Mouse (Mus musculus) c-Kit-negative CD71-positive TER-119-positive erythroid progenitor cells, embryonic 14.5 days (primary cell): ENCODE data around the gene Man2b1.

Experiments used
- DNase-seq: peaks from one replicate; pipeline ENCODE4 v3.0.0-alpha.2; 2013; ENCODE audit warnings: low read depth, low spot score

The Man2b1 gene

GRCm38 (mm10) chr8:85083108-85083813, at the start of gene Man2b1:
Gene Man2b1 (plus strand): TSS chr8:85083270.
- peak; percentile 65 for DNase-seq

DNA sequence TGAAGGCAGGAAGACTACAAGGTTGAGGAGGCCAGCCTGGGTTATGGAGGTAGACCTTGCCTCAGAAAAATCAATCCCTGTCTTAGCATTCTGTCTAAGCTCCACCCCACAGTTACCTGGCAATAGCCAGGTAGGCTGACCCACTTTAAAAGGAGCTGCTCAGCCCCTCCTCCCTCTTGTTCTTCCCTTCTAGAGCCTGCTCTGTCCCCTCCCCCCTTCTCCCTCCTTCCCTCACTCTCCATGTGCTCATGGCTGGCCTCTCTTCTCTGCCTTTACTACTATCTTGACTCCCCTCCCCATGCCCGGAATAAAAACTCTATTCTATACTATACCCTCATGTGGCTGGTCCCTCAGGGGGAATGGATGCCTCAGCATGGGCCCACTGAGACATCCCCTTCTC, 49.2 kb upstream of the Man2b1 start:
- DNase-seq: no peak

DNA sequence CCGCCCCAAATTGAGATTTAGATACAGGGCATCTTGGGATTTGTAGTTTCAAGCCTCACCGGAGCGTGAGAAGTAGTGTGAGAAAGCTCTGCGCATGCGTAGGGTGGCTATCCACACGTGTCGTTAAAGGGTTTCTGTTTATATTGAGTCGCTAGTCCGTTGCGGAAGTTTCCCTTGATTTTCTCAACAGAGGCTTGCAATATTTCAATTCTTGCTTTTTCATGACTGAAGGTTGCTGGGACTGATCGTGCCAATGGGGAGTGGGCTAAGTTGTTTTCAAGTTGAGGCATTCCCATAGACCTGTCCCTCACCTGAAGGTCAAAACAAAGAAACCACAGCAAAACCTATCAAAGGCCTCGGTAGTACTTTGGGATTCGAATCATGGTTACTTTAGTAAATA, 48.3 kb upstream of the Man2b1 start:
- DNase-seq: peak; percentile 54

GRCm38 (mm10) chr8:85035165-85035727, 47.8 kb upstream of the Man2b1 start:
- peak; percentile 22 for DNase-seq

DNA sequence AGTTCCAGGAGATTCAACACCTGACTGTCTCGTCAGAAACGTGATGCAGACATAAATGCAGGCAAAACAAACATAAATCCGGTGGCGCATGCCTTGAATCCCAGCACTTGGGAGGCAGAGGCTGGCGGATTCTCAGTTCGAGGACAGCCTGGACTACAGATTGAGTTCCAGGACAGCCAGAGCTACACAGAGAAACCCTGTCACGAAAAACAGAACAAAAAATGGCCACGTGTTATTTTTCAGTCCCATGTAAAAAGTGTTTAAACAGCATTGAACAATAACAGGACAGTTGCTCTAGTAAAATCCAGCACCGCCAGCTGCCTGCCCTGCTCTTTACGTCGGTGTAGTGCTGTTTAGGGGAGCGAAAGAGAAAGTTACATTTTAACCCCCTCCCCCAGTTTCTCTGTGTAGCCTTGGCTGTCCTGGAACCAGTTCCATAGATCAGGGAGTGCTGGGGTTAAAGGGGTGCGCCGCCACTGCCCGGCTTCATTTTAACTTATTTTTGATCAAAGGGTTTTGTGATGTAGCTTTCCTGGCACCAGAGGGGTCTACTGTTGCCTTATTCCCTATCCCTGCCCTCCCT, 47.3 kb upstream of the Man2b1 start:
- DNase-seq: peak; percentile 19

DNA sequence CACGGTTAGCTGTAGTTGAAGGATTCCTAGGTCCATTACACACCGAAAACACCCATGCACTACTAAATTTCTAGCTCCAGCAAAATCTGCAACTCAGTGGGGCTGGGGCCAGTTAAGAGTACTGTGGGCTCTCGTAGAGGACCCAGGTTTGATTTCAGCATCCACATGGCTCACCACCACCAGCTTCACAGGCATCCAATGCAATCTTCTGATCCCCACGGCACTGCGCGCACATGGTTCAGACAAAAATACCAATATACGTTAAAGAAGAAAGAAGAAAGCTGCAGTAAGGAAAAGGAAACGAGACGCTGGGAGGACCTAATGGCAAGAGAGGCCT, 46.7 kb upstream of the Man2b1 start:
- DNase-seq: no peak

DNA sequence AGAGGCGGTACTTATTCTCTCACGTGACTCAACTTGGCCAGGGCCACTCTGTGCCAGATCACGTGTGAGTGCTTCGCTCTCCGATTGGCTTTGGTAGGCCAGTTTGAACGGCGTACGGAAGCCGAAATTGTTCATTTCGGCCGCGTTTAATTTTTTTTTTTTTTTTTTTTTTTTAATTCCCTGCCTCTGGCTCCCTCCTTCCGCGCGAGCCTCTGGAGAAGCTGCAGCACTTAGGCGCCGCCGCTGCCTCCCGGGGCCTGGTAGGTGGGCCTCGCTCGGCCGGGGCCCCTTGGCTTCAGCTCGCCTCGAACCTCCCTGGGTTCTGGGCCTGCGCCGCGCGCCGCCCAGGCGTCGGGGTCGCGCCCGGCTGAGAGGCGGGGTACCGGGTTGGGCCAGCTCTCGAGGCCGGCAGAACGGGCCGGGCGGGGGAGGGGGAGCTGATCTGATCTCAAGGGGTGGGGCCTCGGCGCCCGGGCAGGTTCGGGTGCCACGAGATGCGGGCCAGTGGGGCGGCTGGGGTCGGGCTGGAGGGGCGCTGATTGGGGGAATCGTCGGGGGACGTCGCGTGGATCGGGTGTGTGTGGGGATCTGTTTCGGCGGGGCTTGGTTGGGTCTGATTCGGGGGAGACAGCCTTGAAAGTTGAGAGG, 46.2 kb upstream of the Man2b1 start, which contains the start of gene Tnpo2:
Gene Tnpo2, plus strand, starts transcription at position 198 of the 648 bp plus-strand sequence.
- DNase-seq: peak; percentile 92

DNA sequence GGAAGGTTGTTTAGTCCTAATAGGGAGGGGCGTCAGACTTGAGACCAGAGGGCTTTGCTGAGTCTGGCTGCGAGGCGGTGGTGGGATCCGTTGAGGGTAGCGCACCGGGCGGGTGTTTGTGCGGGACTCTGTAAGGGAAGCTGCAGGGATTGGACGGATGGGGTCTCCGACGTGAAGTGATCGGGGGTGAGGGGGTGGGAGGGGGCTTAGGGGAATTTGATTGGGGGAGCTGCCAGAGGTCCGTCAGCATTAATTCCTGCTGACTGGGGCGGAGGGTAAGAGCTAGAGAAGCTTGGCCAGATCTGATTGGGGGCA, 45.7 kb upstream of the Man2b1 start:
- DNase-seq: no peak

- DNase-seq: peak; percentile 47
These were observed 45.2 kb upstream of the Man2b1 start for GRCm38 (mm10) chr8:85037681-85038531.

- no peak for DNase-seq
These were observed 39.5 kb upstream of the Man2b1 start for GRCm38 (mm10) chr8:85043619-85044018.

DNA sequence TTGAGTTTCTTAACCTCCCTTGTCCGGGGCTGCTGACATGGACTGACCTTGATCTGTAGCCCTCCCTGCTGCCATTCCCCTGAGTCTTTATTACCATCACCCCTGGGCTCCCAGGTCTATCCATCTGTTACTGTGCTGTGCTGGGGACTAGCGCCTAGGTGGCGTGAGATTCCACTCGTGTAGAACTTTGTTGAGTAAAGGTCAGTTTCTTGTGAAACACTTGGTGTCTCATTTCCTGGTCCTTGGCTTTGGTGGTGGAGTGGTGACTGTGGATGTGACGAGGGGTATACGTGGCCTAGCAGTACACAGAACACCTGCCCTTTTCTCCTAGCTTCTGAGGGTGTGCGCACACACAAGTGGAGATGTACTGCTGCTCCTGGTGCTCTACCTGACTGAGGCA, 25.7 kb upstream of the Man2b1 start:
- no peak for DNase-seq

- peak; percentile 72 for DNase-seq
These were observed 23.0 kb upstream of the Man2b1 start, which contains the start of gene Fbxw9 for GRCm38 (mm10) chr8:85059879-85060616. Gene Fbxw9 (plus strand): TSS chr8:85060055.

DNA sequence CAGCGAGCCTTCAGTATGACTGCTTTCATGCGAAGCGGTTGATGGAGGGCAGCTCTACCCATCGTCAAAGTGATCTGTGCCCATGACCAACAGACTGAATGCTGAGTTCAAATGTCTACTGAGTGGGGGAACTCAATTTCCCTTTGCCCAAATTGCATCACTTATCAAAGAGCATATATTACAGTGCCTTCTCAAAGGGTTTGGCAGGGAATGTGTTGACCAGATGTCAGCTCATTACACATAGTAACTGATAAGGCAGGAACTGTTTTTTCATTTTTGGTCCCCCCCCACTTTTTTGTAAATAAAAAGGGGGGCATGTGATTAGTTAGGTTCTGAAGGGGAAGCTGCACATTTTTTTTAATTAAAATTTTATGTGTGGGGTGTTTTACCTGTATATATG, 20.5 kb upstream of the Man2b1 start:
- DNase-seq: no peak

GRCm38 (mm10) chr8:85065213-85065612, 17.9 kb upstream of the Man2b1 start:
- no peak for DNase-seq

- DNase-seq: no peak
These were observed 15.9 kb upstream of the Man2b1 start for GRCm38 (mm10) chr8:85067155-85067554.

GRCm38 (mm10) chr8:85067982-85068381, 15.1 kb upstream of the Man2b1 start, which contains the start of gene Gm5741:
Gene Gm5741 (minus strand): TSS chr8:85067982.
- no peak for DNase-seq

DNA sequence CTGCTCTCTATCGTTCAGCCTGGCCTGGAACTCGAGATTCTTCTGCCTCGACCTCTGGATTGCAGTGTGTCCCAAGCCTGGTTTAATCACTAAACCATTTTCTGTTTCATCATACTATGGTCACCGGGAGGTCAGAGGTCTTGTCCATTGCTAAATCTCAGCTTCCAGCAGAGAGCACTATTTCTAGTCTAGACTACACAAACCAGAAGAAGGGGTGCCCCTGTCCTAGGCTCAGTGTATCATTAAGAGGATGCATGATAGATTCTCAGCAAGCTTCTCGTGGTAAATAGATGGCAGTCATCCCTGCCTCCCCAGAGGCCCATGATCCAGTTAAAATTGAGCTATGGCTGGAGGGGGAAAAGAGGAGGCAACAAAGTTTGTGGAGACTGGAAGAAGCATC, 12.0 kb upstream of the Man2b1 start:
- DNase-seq: no peak

DNA sequence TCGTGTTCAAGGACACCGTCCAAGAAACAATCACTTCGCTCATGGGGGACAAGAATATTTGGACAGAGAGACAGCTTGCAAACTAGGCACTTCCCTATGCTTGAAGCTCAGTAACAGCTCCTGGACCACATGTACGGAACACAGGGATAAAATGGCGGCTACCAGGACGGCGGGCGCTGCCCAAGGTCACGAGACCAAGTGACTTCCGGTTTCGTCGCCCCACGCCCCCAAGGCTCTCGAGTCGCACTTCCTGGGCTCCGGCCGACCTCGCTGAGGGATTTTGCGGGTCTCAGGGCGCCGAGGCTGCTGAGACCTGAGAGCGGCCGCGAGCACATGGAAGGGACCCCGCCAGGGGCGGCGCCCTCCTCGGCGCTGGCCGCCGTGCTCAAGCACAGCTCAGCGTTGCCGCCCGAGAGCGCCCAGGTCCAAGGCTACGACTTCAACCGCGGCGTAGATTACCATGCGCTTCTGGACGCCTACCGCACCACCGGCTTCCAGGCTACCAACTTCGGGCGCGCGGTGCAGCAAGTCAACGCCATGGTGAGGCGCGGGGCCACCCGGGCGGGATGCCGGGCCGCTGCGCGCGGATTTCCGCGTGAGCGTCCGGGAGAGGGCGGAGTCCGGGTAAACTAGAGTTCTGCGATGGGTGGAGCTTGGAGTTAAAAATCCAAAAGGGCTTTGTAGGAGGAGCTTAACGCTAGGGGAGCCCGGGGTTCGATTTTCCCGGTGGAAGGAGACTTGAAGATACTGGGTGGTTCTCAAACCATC, 11.4 kb upstream of the Man2b1 start, which contains the start of gene Dhps:
Gene Dhps, plus strand, starts transcription at position 244 of the 768 bp plus-strand sequence.
- peak; percentile 74 for DNase-seq

DNA sequence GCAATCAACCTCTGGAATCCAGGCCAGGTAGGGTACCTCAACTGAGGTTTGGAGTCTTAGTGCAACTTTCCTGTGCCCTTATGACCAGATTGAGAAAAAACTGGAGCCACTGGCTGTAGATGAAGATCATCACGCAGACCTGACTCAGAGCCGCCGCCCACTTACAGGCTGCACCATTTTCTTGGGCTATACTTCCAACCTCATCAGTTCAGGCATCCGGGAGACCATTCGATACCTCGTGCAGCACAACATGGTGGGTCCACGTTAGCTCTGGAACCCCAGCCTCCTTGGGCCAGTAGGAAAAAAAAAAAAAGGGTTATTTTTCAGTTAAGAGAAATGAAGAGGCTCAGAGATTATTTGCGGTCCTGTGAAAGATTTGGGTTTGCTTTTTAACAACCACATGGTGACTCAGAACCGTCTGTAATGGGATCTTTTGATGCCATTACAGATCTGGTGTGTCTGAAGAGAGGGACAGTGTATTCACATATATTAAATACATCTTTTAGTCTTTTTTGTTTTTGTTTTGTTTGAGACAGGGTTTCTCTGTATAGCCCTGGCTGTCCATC, 10.6 kb upstream of the Man2b1 start:
- DNase-seq: no peak
